Mouse (Mus musculus): ENCODE results near the gene Fubp1. TPM values are rescaled to one million over a fixed set of nuclear protein-coding genes. Genes with fewer than 3 reads are reported as not detected.
A peak's percentile ranks its signal among the peaks of the same experiment; 100 is the strongest.
"Not testable (repeated sequence)": the region's sequence is repeated elsewhere in the genome, so short reads cannot be mapped to it uniquely, and the experiment has no call there.

Gene Fubp1
- polyA plus RNA-seq, 1 experiment from 2014 or later: 475 TPM

GRCm38 (mm10) chr3:152247708-152248107 is 37.5 kb downstream of the Fubp1 start:
- H3K27ac ChIP-seq (ENCODE audit: low read depth, low read length): no peak overlapping the region
- no peak overlapping the region for H3K4me2 ChIP-seq (ENCODE audit: low read depth, low read length, severe bottlenecking)
- H3K27me3 ChIP-seq (ENCODE audit: control insufficient read depth, insufficient read depth, low read length): no peaks in the 10 kb centered on the region
- no peak for ATAC-seq (replicated peaks; ENCODE audit: low FRiP score)
- H3K9me3 ChIP-seq (ENCODE audit: control insufficient read depth, low read length): no peaks in the 10 kb centered on the region
- H3K9ac ChIP-seq (ENCODE audit: low read length): no peak overlapping the region
- H3K36me3 ChIP-seq (ENCODE audit: control insufficient read depth, insufficient read depth, low read length): no peaks in the 10 kb centered on the region
- H3K4me3 ChIP-seq (ENCODE audit: low read depth, low read length): no peak overlapping the region
- no peak for DNase-seq (ENCODE audit: low spot score)
- no peaks in the 10 kb centered on the region for H3K4me1 ChIP-seq (replicated peaks; ENCODE audit: control insufficient read depth, insufficient read depth, low read length)
- WGBS: 90% methylated on average over 12 of the region's 12 CpGs

- Histone ChIP-seq H3K4me2 (ENCODE audit: low read depth, low read length, severe bottlenecking) (no peak overlapping the region), H3K9me3 (ENCODE audit: control insufficient read depth, low read length) (no peaks in the 10 kb centered on the region), H3K4me1 (replicated peaks; ENCODE audit: control insufficient read depth, insufficient read depth, low read length) (no peaks in the 10 kb centered on the region), H3K36me3 (ENCODE audit: control insufficient read depth, insufficient read depth, low read length) (no peaks in the 10 kb centered on the region), H3K4me3 (ENCODE audit: low read depth, low read length) (no peak overlapping the region), H3K9ac (ENCODE audit: low read length) (no peak overlapping the region), H3K27me3 (ENCODE audit: control insufficient read depth, insufficient read depth, low read length) (no peaks in the 10 kb centered on the region), H3K27ac (ENCODE audit: low read depth, low read length) (no peak overlapping the region)
- 90% methylated on average over 1 of the region's 1 CpGs for WGBS
- DNase-seq (ENCODE audit: low spot score) (no peak), ATAC-seq (replicated peaks; ENCODE audit: low FRiP score) (no peak)
Measured at GRCm38 (mm10) chr3:152250487-152250886, 40.3 kb downstream of the Fubp1 start.

- Histone ChIP-seq H3K4me1 (replicated peaks; ENCODE audit: control insufficient read depth, insufficient read depth, low read length) (peaks cover 7% of the 10 kb centered on the region; the same call in 1 of the 2 replicates), H3K27me3 (ENCODE audit: control insufficient read depth, insufficient read depth, low read length) (no peaks in the 10 kb centered on the region; the same call in 1 of the 2 replicates), H3K4me2 (ENCODE audit: low read depth, low read length, severe bottlenecking) (no peak overlapping the region), H3K9me3 (ENCODE audit: control insufficient read depth, low read length) (no peaks in the 10 kb centered on the region), H3K9ac (ENCODE audit: low read length) (no peak overlapping the region), H3K36me3 (ENCODE audit: control insufficient read depth, insufficient read depth, low read length) (no peaks in the 10 kb centered on the region), H3K4me3 (ENCODE audit: low read depth, low read length) (no peak overlapping the region), H3K27ac (ENCODE audit: low read depth, low read length) (no peak overlapping the region)
- DNase-seq (ENCODE audit: low spot score) (no peak), ATAC-seq (replicated peaks; ENCODE audit: low FRiP score) (no peak)
- WGBS: 95% methylated on average over 3 of the region's 3 CpGs
Measured at GRCm38 (mm10) chr3:152257528-152257927, 47.3 kb downstream of the Fubp1 start.

GRCm38 (mm10) chr3:152259409-152259808 is 49.2 kb downstream of the Fubp1 start:
- DNase-seq (ENCODE audit: low spot score) (peak; percentile 82), ATAC-seq (replicated peaks; ENCODE audit: low FRiP score) (peak; percentile 71)
- H3K27me3 ChIP-seq (ENCODE audit: control insufficient read depth, insufficient read depth, low read length); H3K27ac ChIP-seq (ENCODE audit: low read depth, low read length); H3K4me3 ChIP-seq (ENCODE audit: low read depth, low read length); H3K9ac ChIP-seq (ENCODE audit: low read length); H3K9me3 ChIP-seq (ENCODE audit: control insufficient read depth, low read length); H3K4me2 ChIP-seq (ENCODE audit: low read depth, low read length, severe bottlenecking); H3K4me1 ChIP-seq (replicated peaks; ENCODE audit: control insufficient read depth, insufficient read depth, low read length); H3K36me3 ChIP-seq (ENCODE audit: control insufficient read depth, insufficient read depth, low read length): not testable (repeated sequence)
- WGBS: 41% methylated on average over 7 of the region's 9 CpGs

- Histone ChIP-seq H3K9me3 (ENCODE audit: control insufficient read depth, low read length) (no peaks in the 10 kb centered on the region), H3K9ac (ENCODE audit: low read length) (no peak overlapping the region), H3K4me3 (ENCODE audit: low read depth, low read length) (no peak overlapping the region), H3K4me1 (replicated peaks; ENCODE audit: control insufficient read depth, insufficient read depth, low read length) (peaks cover 11% of the 10 kb centered on the region), H3K27me3 (ENCODE audit: control insufficient read depth, insufficient read depth, low read length) (peaks cover 14% of the 10 kb centered on the region), H3K4me2 (ENCODE audit: low read depth, low read length, severe bottlenecking) (no peak overlapping the region), H3K27ac (ENCODE audit: low read depth, low read length) (no peak overlapping the region), H3K36me3 (ENCODE audit: control insufficient read depth, insufficient read depth, low read length) (no peaks in the 10 kb centered on the region)
- WGBS: 91% methylated on average over 1 of the region's 1 CpGs
- ATAC-seq (replicated peaks; ENCODE audit: low FRiP score) (no peak), DNase-seq (ENCODE audit: low spot score) (no peak)
Measured at GRCm38 (mm10) chr3:152260362-152260761, 50.1 kb downstream of the Fubp1 start.

- ATAC-seq (replicated peaks; ENCODE audit: low FRiP score) (no peak), DNase-seq (ENCODE audit: low spot score) (no peak)
- Histone ChIP-seq H3K4me3 (ENCODE audit: low read depth, low read length) (no peak overlapping the region), H3K36me3 (ENCODE audit: control insufficient read depth, insufficient read depth, low read length) (no peaks in the 10 kb centered on the region), H3K4me2 (ENCODE audit: low read depth, low read length, severe bottlenecking) (no peak overlapping the region), H3K9me3 (ENCODE audit: control insufficient read depth, low read length) (no peaks in the 10 kb centered on the region), H3K9ac (ENCODE audit: low read length) (no peak overlapping the region), H3K27me3 (ENCODE audit: control insufficient read depth, insufficient read depth, low read length) (peaks cover 18% of the 10 kb centered on the region), H3K27ac (ENCODE audit: low read depth, low read length) (no peak overlapping the region), H3K4me1 (replicated peaks; ENCODE audit: control insufficient read depth, insufficient read depth, low read length) (peaks cover 16% of the 10 kb centered on the region)
- 58% methylated on average over 8 of the region's 8 CpGs for WGBS
Measured at GRCm38 (mm10) chr3:152261436-152261835, 51.2 kb downstream of the Fubp1 start.

- DNase-seq (ENCODE audit: low spot score) (no peak), ATAC-seq (replicated peaks; ENCODE audit: low FRiP score) (no peak)
- Histone ChIP-seq H3K4me3 (ENCODE audit: low read depth, low read length) (no peak overlapping the region), H3K27me3 (ENCODE audit: control insufficient read depth, insufficient read depth, low read length) (peaks cover 19% of the 10 kb centered on the region), H3K27ac (ENCODE audit: low read depth, low read length) (no peak overlapping the region), H3K36me3 (ENCODE audit: control insufficient read depth, insufficient read depth, low read length) (no peaks in the 10 kb centered on the region), H3K4me1 (replicated peaks; ENCODE audit: control insufficient read depth, insufficient read depth, low read length) (peaks cover 16% of the 10 kb centered on the region), H3K4me2 (ENCODE audit: low read depth, low read length, severe bottlenecking) (no peak overlapping the region), H3K9me3 (ENCODE audit: control insufficient read depth, low read length) (no peaks in the 10 kb centered on the region), H3K9ac (ENCODE audit: low read length) (no peak overlapping the region)
- WGBS: 29% methylated on average over 8 of the region's 8 CpGs
Measured at GRCm38 (mm10) chr3:152261948-152262347, 51.7 kb downstream of the Fubp1 start.

GRCm38 (mm10) chr3:152264374-152264773 is 54.2 kb downstream of the Fubp1 start:
- Histone ChIP-seq H3K4me1 (replicated peaks; ENCODE audit: control insufficient read depth, insufficient read depth, low read length) (peaks cover 16% of the 10 kb centered on the region), H3K9ac (ENCODE audit: low read length) (no peak overlapping the region), H3K36me3 (ENCODE audit: control insufficient read depth, insufficient read depth, low read length) (no peaks in the 10 kb centered on the region), H3K27ac (ENCODE audit: low read depth, low read length) (no peak overlapping the region), H3K27me3 (ENCODE audit: control insufficient read depth, insufficient read depth, low read length) (peaks cover 21% of the 10 kb centered on the region), H3K9me3 (ENCODE audit: control insufficient read depth, low read length) (no peaks in the 10 kb centered on the region), H3K4me2 (ENCODE audit: low read depth, low read length, severe bottlenecking) (0 out of 2 replicates have a peak overlapping the region, but pooled peaks have one; percentile 91), H3K4me3 (ENCODE audit: low read depth, low read length) (no peak overlapping the region)
- DNase-seq (ENCODE audit: low spot score) (no peak), ATAC-seq (replicated peaks; ENCODE audit: low FRiP score) (no peak)
- WGBS: 50% methylated on average over 10 of the region's 10 CpGs

- Histone ChIP-seq H3K4me1 (replicated peaks; ENCODE audit: control insufficient read depth, insufficient read depth, low read length) (peaks cover 16% of the 10 kb centered on the region), H3K36me3 (ENCODE audit: control insufficient read depth, insufficient read depth, low read length) (no peaks in the 10 kb centered on the region), H3K27ac (ENCODE audit: low read depth, low read length) (no peak overlapping the region), H3K9me3 (ENCODE audit: control insufficient read depth, low read length) (no peaks in the 10 kb centered on the region), H3K4me2 (ENCODE audit: low read depth, low read length, severe bottlenecking) (peak overlapping the region; percentile 91), H3K9ac (ENCODE audit: low read length) (peak overlapping the region; percentile 67; the same call in 1 of the 2 replicates), H3K27me3 (ENCODE audit: control insufficient read depth, insufficient read depth, low read length) (peaks cover 21% of the 10 kb centered on the region), H3K4me3 (ENCODE audit: low read depth, low read length) (peak overlapping the region; percentile 55; the same call in 1 of the 2 replicates)
- ATAC-seq (replicated peaks; ENCODE audit: low FRiP score) (no peak), DNase-seq (ENCODE audit: low spot score) (no peak)
- WGBS: 24% methylated on average over 12 of the region's 12 CpGs
Measured at GRCm38 (mm10) chr3:152264830-152265229, 54.6 kb downstream of the Fubp1 start.

All from forebrain, embryonic 11.5 days (tissue).